Mouse (Mus musculus): ENCODE data around the gene Mtcl1.

DNA sequence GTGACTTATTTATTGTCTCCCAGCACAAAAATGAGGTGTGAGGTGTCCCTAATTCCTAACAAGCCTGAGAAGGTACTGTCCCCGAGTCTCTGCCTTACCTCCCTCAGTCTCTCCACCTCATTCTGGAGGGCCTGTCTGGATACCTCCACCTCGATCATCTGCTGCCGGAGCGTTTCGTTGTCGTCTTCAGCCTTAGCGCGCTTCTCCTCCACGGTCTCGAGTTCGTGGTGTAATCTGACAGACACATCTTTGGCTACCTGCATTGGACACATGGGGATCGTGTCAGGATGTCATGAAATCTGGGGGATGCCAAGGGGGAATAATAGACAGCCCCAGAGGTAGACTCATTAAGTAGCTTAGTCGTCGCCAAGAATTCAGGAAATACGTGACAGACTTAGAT is 13.6 kb downstream of the Mtcl1 start:
- TF ChIP-seq POLR2A (IDR thresholded peaks at IDR 0.05; ENCODE audit: insufficient read depth, low read length), result no peak
- no peak for TF ChIP-seq CTCF (IDR thresholded peaks at IDR 0.05; ENCODE audit: low read depth, low read length)

Measured in ES-Bruce4 (cell line).